Mouse (Mus musculus) megakaryocyte, embryonic 14.5 days (primary cell): ENCODE data around the gene Ehmt1. TPM values are rescaled to one million over a fixed set of nuclear protein-coding genes. Genes with fewer than 3 reads are reported as not detected.
A peak's percentile ranks its signal among the peaks of the same experiment; 100 is the strongest.

Source experiments
- H3K27me3 ChIP-seq: replicated peaks from 2 replicates; pipeline ENCODE3; 2012; ENCODE audit warnings: inconsistent platforms
- H3K36me3 ChIP-seq: replicated peaks from 2 replicates; pipeline ENCODE3; 2012; ENCODE audit warnings: low read length, inconsistent platforms, mixed read lengths
- H3K4me1 ChIP-seq: 2 replicates; pipeline ENCODE4 v1.6.1; 2012; ENCODE audit warnings: inconsistent platforms
- H3K4me3 ChIP-seq: replicated peaks from 2 replicates; pipeline ENCODE3; 2012; ENCODE audit warnings: moderate library complexity, mild to moderate bottlenecking, inconsistent platforms
- H3K9me3 ChIP-seq: 2 replicates; pipeline ENCODE4 v1.6.1; 2012; ENCODE audit warnings: inconsistent platforms
- FLI1 ChIP-seq: IDR thresholded peaks from 2 replicates; pipeline ENCODE4 v1.6.1; 2012; ENCODE audit warnings: low read length, inconsistent platforms, mixed read lengths
- GATA1 ChIP-seq: IDR thresholded peaks from 3 replicates; pipeline ENCODE4 v1.6.1; 2012; ENCODE audit warnings: mixed read lengths, low read length, inconsistent platforms, borderline replicate concordance
- polyA plus RNA-seq: library from polyadenylated mRNA; stranded (reverse); fragments of >175 nt; gene quantifications from 2 replicates; pipeline ENCODE4 v1.2.3, GENCODE M21; 2012; ENCODE audit warnings: low replicate concordance; ENCODE audit not compliant: insufficient read depth

Ehmt1 gene
- polyA plus RNA-seq, 1 experiment = 41.8 TPM

GRCm38 (mm10) chr2:24763115-24763557 lies 156.3 kb downstream of the Ehmt1 start, which contains the start of gene Cacna1b:
Cacna1b (minus strand) TSS chr2:24763152.
- Histone ChIP-seq H3K9me3 (peaks cover 18% of the 10 kb centered on the region), H3K4me3 (peak within 1 kb of the TSS; percentile 90), H3K36me3 (no peaks in the 10 kb centered on the region), H3K27me3 (peaks cover 75% of the 10 kb centered on the region), H3K4me1 (peaks cover 19% of the 10 kb centered on the region)
- TF ChIP-seq FLI1 = no peak
- no peak for TF ChIP-seq GATA1

DNA sequence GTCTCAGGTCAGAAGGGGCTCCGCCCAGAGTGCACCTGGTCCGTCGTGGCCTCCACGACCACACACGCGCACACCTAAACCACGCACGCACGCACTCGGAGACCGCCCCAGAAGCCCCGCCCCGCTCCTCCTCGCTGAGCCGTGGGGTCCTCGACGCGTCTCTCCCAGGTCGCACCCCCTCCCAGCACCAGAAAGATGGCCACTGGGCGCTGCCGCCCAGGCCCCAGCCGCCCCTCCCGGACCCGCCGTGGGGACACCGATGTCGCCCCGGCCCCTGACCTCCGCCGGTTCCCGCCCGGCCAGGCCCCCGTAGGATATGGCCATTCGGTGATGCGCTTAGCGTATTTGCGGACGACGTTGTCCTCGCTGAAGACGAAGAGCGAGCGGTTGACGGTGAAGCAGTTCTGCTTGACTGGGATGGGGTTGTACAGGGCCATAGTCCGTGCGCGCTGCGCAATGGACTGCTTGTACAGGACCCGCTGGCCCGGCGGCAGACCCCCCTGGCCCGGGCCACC lies 156.9 kb downstream of the Ehmt1 start:
- TF ChIP-seq GATA1 = no peak
- TF ChIP-seq FLI1 = no peak
- peak overlapping the region; percentile 90 for H3K4me3 ChIP-seq
- H3K9me3 ChIP-seq = peaks cover 18% of the 10 kb centered on the region
- peaks cover 79% of the 10 kb centered on the region for H3K27me3 ChIP-seq
- H3K36me3 ChIP-seq = no peaks in the 10 kb centered on the region
- peaks cover 19% of the 10 kb centered on the region for H3K4me1 ChIP-seq

- H3K36me3 ChIP-seq = no peaks in the 10 kb centered on the region
- TF ChIP-seq GATA1 = no peak
- TF ChIP-seq FLI1 = no peak
- H3K9me3 ChIP-seq = peaks cover 18% of the 10 kb centered on the region
- H3K4me3 ChIP-seq = peak overlapping the region; percentile 90
- peaks cover 19% of the 10 kb centered on the region for H3K4me1 ChIP-seq
- peaks cover 80% of the 10 kb centered on the region for H3K27me3 ChIP-seq
Observed at GRCm38 (mm10) chr2:24761923-24762445, 157.4 kb downstream of the Ehmt1 start.

GRCm38 (mm10) chr2:24755276-24755675 lies 164.1 kb downstream of the Ehmt1 start:
- Histone ChIP-seq H3K36me3 (no peaks in the 10 kb centered on the region), H3K4me3 (no peak overlapping the region), H3K9me3 (no peaks in the 10 kb centered on the region), H3K27me3 (peaks cover 77% of the 10 kb centered on the region), H3K4me1 (peaks cover 10% of the 10 kb centered on the region; the same call in 1 of the 2 replicates)
- TF ChIP-seq FLI1 (no peak), GATA1 (no peak)

GRCm38 (mm10) chr2:24752599-24752998 lies 166.8 kb downstream of the Ehmt1 start:
- TF ChIP-seq FLI1 (no peak), GATA1 (no peak)
- Histone ChIP-seq H3K4me1 (peaks cover 19% of the 10 kb centered on the region), H3K36me3 (no peaks in the 10 kb centered on the region), H3K9me3 (no peaks in the 10 kb centered on the region), H3K27me3 (peaks cover 58% of the 10 kb centered on the region), H3K4me3 (no peak overlapping the region)

DNA sequence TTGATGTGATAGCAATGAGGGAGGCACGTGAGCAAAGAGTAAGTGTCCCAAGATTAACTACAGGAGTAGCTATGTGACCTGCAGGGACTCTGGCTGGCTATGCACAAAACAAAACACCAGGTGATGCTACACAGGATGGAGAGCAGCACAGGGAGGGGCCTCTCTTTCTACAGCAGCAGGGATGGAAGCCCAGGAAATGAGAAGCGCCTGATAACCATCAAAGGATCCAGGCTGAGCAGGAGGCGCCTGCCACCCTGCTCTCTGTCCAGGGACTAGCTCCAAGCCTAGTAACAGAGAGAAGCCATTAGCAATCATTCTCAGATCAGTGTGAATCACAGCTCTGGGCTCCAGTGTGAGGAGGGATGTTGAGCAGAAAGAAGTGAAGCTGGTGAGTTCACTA lies 169.4 kb downstream of the Ehmt1 start:
- no peaks in the 10 kb centered on the region for H3K36me3 ChIP-seq
- no peak overlapping the region for H3K4me3 ChIP-seq
- peaks cover 3% of the 10 kb centered on the region; the same call in 1 of the 2 replicates for H3K9me3 ChIP-seq
- H3K27me3 ChIP-seq = peaks cover 41% of the 10 kb centered on the region
- peaks cover 24% of the 10 kb centered on the region for H3K4me1 ChIP-seq
- TF ChIP-seq GATA1 = no peak
- TF ChIP-seq FLI1 = no peak

- Histone ChIP-seq H3K36me3 (no peaks in the 10 kb centered on the region), H3K9me3 (peaks cover 3% of the 10 kb centered on the region; the same call in 1 of the 2 replicates), H3K4me1 (peaks cover 40% of the 10 kb centered on the region), H3K27me3 (peaks cover 22% of the 10 kb centered on the region), H3K4me3 (no peak overlapping the region)
- TF ChIP-seq GATA1 (no peak), FLI1 (no peak)
Observed at GRCm38 (mm10) chr2:24747878-24748277, 171.5 kb downstream of the Ehmt1 start.

Other genes starting within 250 kb of the Ehmt1 start
- 0.06 TPM in 1 of 2 replicates, not detected in the other for gene Cacna1b, start 156.5 kb downstream of the Ehmt1 start, polyA plus RNA-seq
- 61.7 and 82.8 TPM in 2 replicates for gene Arrdc1, start 15.6 kb upstream of the Ehmt1 start, polyA plus RNA-seq
- gene Zmynd19, start 30.2 kb upstream of the Ehmt1 start, polyA plus RNA-seq = 2.9 and 5.7 TPM in 2 replicates
- gene Dph7, start 42.8 kb upstream of the Ehmt1 start, polyA plus RNA-seq = 10.2 and 14.3 TPM in 2 replicates
- gene Mrpl41, start 55.5 kb upstream of the Ehmt1 start, polyA plus RNA-seq = 26.6 and 65.1 TPM in 2 replicates
- 1.5 and 7.1 TPM in 2 replicates for gene Pnpla7, start 56.4 kb upstream of the Ehmt1 start, polyA plus RNA-seq
- 24.0 and 32.1 TPM in 2 replicates for gene Nsmf, start 134.7 kb upstream of the Ehmt1 start, polyA plus RNA-seq
- not detected in 2 replicates for gene Entpd8, start 160.7 kb upstream of the Ehmt1 start, polyA plus RNA-seq
- not detected in 2 replicates for gene Noxa1, start 175.5 kb upstream of the Ehmt1 start, polyA plus RNA-seq